In the genomic region with DNA sequence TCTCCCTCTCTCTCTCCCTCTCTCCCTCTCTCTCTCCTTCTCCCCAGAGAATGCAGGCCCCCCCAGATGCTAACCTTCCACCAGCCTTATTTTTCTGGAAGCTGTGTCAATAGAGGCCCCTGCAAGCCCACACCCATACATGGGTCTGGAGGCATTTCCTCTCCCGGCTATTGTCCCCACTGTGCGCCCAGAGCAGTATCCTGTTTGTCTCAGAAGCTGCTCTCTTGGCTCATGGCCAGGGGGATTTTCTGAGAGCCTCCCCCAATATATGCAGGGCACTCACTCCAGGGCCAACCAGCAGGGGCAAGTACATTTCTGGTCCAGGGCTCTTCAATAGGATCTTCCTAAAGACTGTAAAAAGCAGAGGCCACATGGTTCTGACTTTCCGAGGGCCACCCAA, we compare ENCODE assay signal across 7 mouse cellular contexts. TPM values are rescaled to one million over a fixed set of nuclear protein-coding genes. Genes with fewer than 3 reads are reported as not detected.
DNase-seq lines count a peak whose midpoint lies in the region; ATAC-seq lines count a peak whose summit lies in the region.

No protein-coding gene starts in this region.

- peak overlapping the region; percentile 65 for H3K27ac ChIP-seq in heart, embryonic 11.5 days (ENCODE audit: low read depth, low read length)
- peak overlapping the region; percentile 93 for H3K27ac ChIP-seq in macrophage

- H3K27me3 ChIP-seq in heart, embryonic 11.5 days (ENCODE audit: control insufficient read depth, insufficient read depth, low read length) = 0 out of 2 replicates have a peak, but pooled peaks cover 3% of the 10 kb centered on the region

- peaks cover 37% of the 10 kb centered on the region for H3K79me2 ChIP-seq in macrophage (ENCODE audit: inconsistent target)

- ATAC-seq in heart, embryonic 11.5 days (replicated peaks; ENCODE audit: insufficient number of reproducible peaks, low FRiP score, low TSS enrichment) = no peak; the same call in 1 of the 2 replicates

- no peaks in the 10 kb centered on the region for H3K9me3 ChIP-seq in heart, embryonic 11.5 days (replicated peaks; ENCODE audit: control insufficient read depth, low read length)

- H3K4me2 ChIP-seq in heart, embryonic 11.5 days = no peak overlapping the region

- no peaks in the 10 kb centered on the region for H3K36me3 ChIP-seq in heart, embryonic 11.5 days (ENCODE audit: control insufficient read depth, insufficient read depth, low read length)
- H3K36me3 ChIP-seq in macrophage (ENCODE audit: inconsistent target) = no peaks in the 10 kb centered on the region

- WGBS in heart, embryonic 11.5 days (ENCODE audit: insufficient replicate concordance) = 61% methylated on average over 3 of the region's 3 CpGs
- 63% methylated on average over 3 of the region's 3 CpGs for WGBS in macrophage (ENCODE audit: missing documents)

- H3K9ac ChIP-seq in heart, embryonic 11.5 days (ENCODE audit: low read depth, low read length) = no peak overlapping the region

- H3K4me1 ChIP-seq in heart, embryonic 11.5 days (ENCODE audit: control insufficient read depth, insufficient read depth, low read length) = 0 out of 2 replicates have a peak, but pooled peaks cover 4% of the 10 kb centered on the region

- H3K4me3 ChIP-seq in heart, embryonic 11.5 days (ENCODE audit: low read depth, low read length) = no peak overlapping the region
- H3K4me3 ChIP-seq in macrophage (ENCODE audit: inconsistent target) = no peak overlapping the region

- peak; percentile 43 for DNase-seq in right cerebral cortex, postnatal 14 days
- no peak for DNase-seq in right cerebral cortex, postnatal 25 days
- peak; percentile 85 for DNase-seq in kidney, postnatal 10 days
- DNase-seq in urinary bladder, postnatal 14 days (ENCODE audit: low spot score) = no peak
- no peak for DNase-seq in MN1 (ENCODE audit: low spot score)

RNA-seq across cellular contexts. Expression of gene Sh3tc1, which starts 9.9 kb away (rescaled TPM):
- 4.7 and 8.4 TPM in 2 replicates for polyA plus RNA-seq in heart, embryonic 11.5 days (2014; fragmentation: Nextera tagmentation; extraction: Ambion mirVana)
- 100 to 1,000 TPM in 2 of 26 experiments, 10 to 100 TPM in 24; 21.1 to 133 (median 76.4) TPM for total RNA-seq in macrophage (2018; cell fraction: chromatin; rRNA removed)
- 10 to 100 TPM; 10.0 to 25.6 (median 20.3) TPM for total RNA-seq in macrophage (2018; cell fraction: cytosol; rRNA removed)
- total RNA-seq in macrophage (2018; cell fraction: nucleus; rRNA removed) = 10 to 100 TPM; 23.8 to 71.9 (median 47.0) TPM
- 11.5 to 20.1 TPM (median 15.4 TPM) in 3 replicates for polyA plus RNA-seq in macrophage (2018)

RNA-seq across cellular contexts. Expression of gene Ablim2, which starts 27.8 kb away (rescaled TPM):
- polyA plus RNA-seq in heart, embryonic 11.5 days (2014; fragmentation: Nextera tagmentation; extraction: Ambion mirVana) = 1.9 and 2.5 TPM in 2 replicates
- 1 to 10 TPM; 1.5 to 7.3 (median 3.4) TPM for total RNA-seq in macrophage (2018; cell fraction: chromatin; rRNA removed)
- total RNA-seq in macrophage (2018; cell fraction: cytosol; rRNA removed) = 1 to 10 TPM in 1 of 26 experiments, under 1 TPM in 25; 0.18 to 1.2 (median 0.39) TPM
- 1 to 10 TPM in 18 of 26 experiments, under 1 TPM in 8; 0.36 to 6.3 (median 1.4) TPM for total RNA-seq in macrophage (2018; cell fraction: nucleus; rRNA removed)
- polyA plus RNA-seq in macrophage (2018) = 0.20 to 0.50 TPM (median 0.40 TPM) in 3 replicates

RNA-seq across cellular contexts. Expression of gene Htra3, which starts 50.3 kb away (rescaled TPM):
- polyA plus RNA-seq in heart, embryonic 11.5 days (2014; fragmentation: Nextera tagmentation; extraction: Ambion mirVana) = 3.7 and 4.1 TPM in 2 replicates
- 1 to 10 TPM in 2 of 26 experiments, under 1 TPM in 5, not detected in 19; 0.30 to 3.5 (median 0.69) TPM for total RNA-seq in macrophage (2018; cell fraction: chromatin; rRNA removed)
- total RNA-seq in macrophage (2018; cell fraction: cytosol; rRNA removed) = under 1 TPM in 17 of 26 experiments, not detected in 9; 0.05 to 0.37 (median 0.17) TPM
- total RNA-seq in macrophage (2018; cell fraction: nucleus; rRNA removed) = under 1 TPM in 6 of 26 experiments, not detected in 20; 0.17 to 0.97 (median 0.70) TPM
- polyA plus RNA-seq in macrophage (2018) = 0.17 to 0.36 TPM (median 0.26 TPM) in 3 replicates

Comparison
In these comparisons a context has a peak if more than half of its experiments do, and no peak if none do; other contexts are left out.
1. DNase-seq: peak in right cerebral cortex, postnatal 14 days (single experiment) and kidney, postnatal 10 days (single experiment); none in right cerebral cortex, postnatal 25 days (single experiment), urinary bladder, postnatal 14 days (single experiment) and MN1 (single experiment).